Mouse (Mus musculus): ENCODE results near the gene Fam228a. TPM values are rescaled to one million over a fixed set of nuclear protein-coding genes. Genes with fewer than 3 reads are reported as not detected.
A peak's percentile ranks its signal among the peaks of the same experiment; 100 is the strongest.
"Not testable (repeated sequence)": the region's sequence is repeated elsewhere in the genome, so short reads cannot be mapped to it uniquely, and the experiment has no call there.

The Fam228a gene
- total RNA-seq (2021) = under 1 TPM; 0.14 to 0.27 TPM
- long read RNA-seq, experiment 1 = 0 reads
- long read RNA-seq, experiment 2 = 0 reads

DNA sequence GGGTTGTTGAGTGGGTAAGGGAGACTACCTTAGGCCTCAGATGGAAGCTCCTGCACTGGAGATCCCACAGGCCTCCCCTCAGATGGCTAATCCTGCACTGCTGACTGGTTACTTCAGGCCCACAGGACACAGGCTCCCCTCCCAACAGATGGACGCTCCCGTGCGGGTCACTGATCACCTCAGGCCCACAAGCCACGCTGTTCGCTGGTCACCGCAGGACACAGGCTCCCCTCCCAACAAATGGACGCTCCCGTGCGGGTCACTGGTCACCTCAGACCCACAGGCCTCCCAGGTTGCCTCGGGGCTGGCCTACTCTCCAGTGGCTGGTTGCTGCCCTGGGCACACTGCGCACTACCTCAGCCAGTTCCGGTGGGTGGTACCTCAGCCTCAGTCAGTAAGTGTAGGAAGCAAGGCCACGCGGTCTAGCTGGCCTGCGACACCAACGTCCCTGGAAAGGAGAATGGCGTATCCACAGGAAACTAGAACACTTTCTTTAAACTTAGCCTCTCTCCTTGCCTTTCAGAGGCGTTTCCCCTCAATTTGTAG, at the start of gene Fam228a:
TSS of gene Fam228a (minus strand) at position 400 of the 546 bp plus-strand sequence.
- DNase-seq = no peak

- DNase-seq = no peak
Observed at GRCm38 (mm10) chr12:4784466-4784865, 46.2 kb upstream of the Fam228a start.

DNA sequence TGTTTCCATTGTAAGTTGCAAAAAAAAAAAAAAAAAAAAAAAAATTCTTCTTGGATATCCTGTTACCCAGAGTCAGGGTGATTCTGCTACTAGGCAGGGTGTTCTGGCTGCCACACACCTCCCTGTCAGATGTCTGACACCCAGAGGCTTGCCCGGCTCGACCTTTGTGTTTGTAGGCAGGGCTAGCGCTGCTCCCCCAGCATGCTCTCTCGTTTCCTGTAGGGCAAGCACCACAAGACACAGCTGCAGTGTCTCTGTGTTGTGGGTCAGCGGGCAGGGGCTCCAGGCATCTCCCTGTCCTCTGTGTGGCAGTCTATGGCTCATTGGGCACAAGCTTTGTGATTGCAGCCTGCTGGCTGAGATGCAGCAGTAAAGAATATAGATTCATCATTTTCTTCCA, 45.4 kb upstream of the Fam228a start:
- DNase-seq = no peak

- DNase-seq = not testable (repeated sequence)
Observed at GRCm38 (mm10) chr12:4781725-4782404, 43.6 kb upstream of the Fam228a start.

DNA sequence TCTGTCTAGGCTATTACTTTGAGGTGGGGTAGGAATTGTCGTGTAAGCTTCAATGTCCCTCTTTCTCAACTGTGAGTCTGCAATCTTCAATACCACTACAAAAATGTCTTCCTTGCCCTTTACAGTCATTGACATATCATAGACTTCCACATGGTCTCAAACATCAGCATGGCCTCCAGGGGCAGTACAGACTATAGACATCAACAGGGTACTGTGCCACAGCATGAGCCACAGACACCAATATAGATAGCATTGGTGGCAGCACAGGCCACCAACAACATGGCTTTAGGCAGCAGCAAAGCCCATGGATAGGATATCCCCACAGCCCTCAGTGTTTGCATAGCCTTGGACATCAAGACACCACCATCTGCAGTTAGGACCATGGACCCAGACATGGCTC, 43.0 kb upstream of the Fam228a start:
- no peak for DNase-seq

DNA sequence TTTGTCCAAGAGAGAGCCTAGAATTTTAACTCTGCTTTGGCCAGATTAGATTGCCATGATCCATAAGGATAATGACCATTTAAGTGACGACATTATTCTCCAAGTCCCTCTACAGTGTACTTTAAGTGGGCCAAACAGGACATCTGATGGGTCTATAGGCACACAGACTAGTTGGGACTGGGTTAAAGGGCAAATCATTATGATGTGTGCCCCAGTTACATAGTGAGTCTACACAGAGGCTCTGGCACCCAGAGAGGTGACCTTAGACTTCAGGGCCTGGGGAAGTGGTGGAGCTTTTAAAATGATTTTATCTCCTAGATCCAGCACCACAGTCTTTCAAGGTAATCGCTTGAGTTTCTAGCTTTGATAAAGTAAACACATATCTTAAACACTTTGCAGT, 42.0 kb upstream of the Fam228a start:
- DNase-seq = no peak

DNA sequence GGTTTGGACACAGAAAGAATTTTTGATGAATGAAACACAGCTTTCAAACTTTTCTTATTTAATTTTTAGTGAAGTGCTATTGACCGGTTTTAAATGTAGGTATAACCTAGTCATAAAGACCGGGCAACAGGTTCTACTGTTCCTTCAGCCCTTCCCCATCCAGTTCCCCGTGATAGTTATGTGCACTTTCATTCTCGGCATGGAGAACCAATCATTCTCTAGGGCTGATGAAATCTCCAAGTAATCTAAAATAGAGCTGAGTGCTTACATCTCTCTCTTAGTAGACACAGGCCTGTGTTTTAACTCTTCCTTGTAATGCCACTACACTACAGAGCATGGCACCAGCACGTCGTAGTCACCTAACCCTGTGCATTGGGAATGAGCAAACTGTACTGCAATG, 39.5 kb upstream of the Fam228a start:
- no peak for DNase-seq

GRCm38 (mm10) chr12:4775588-4775949, 37.3 kb upstream of the Fam228a start:
- DNase-seq = no peak

GRCm38 (mm10) chr12:4774895-4775587, 36.8 kb upstream of the Fam228a start:
- DNase-seq = no peak

- DNase-seq = no peak
Observed at GRCm38 (mm10) chr12:4769333-4769723, 31.1 kb upstream of the Fam228a start.

- peak; percentile 96 for DNase-seq
Observed at GRCm38 (mm10) chr12:4768492-4769332, 30.5 kb upstream of the Fam228a start, which contains the start of the genes Pfn4 and Fam228b. Pfn4 (plus strand) TSS chr12:4769022. Fam228b (minus strand) TSS chr12:4769267.

GRCm38 (mm10) chr12:4757060-4757459, 18.8 kb upstream of the Fam228a start:
- no peak for DNase-seq

DNA sequence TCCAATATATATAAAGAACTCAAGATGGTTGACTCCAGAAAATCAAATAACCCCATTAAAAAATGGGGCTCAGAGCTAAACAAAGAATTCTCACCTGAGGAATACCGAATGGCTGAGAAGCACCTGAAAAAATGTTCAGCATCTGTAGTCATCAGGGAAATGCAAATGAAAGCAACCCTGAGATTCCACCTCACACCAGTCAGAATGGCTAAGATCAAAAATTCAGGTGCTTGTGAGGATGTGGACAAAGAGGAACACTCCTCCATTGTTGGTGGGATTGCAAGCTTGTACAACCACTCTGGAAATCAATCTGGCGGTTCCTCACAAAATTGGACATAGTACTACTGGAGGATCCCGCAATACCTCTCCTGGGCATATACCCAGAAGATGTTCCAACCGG, 16.2 kb upstream of the Fam228a start:
- DNase-seq = not testable (repeated sequence)

GRCm38 (mm10) chr12:4744486-4744885, 6.3 kb upstream of the Fam228a start:
- DNase-seq = peak; percentile 31

GRCm38 (mm10) chr12:4742183-4742582, 4.0 kb upstream of the Fam228a start:
- no peak for DNase-seq

DNA sequence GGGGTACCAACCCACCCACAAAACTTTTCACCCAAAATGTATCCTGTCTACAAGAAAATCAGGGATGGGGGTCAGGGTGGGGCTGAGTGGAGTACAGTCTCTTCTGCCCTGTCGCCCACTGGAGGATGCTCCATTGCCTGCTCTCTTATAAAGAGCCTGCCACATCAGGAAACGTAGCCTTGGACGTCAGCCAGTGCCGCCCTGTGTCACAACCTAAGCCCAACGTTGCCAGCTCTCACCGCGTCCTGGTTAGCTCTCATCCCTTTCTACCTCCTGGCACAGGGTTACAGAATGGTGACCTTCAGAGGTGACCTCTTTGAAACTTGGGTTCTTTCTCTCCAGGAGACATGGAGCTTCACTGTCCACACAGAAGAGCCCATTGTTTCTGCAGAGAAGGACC, 2.6 kb upstream of the Fam228a start:
- DNase-seq = no peak

GRCm38 (mm10) chr12:4732332-4732731, 5.9 kb downstream of the Fam228a start:
- no peak for DNase-seq

DNA sequence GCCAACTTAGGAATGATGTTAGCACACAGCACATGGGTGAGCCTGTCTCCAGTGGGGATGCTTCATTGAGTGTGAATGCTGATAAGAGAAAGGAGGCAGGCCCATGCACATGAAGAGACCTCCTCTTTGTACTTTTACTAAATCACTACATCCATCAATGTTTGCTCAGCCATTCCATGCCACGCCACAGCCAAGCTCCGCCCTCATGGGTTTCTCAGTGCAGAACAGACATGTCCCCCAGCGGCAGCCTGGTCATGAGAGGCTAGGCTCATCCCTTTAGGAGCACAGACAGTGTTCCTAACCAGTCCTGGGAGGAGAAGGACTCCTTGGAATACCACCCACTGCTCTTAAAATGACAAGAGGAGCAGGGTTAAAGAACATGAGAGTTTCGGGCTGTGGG, 6.6 kb downstream of the Fam228a start:
- DNase-seq = no peak

- no peak for DNase-seq
Observed at GRCm38 (mm10) chr12:4729165-4729564, 9.1 kb downstream of the Fam228a start.

DNA sequence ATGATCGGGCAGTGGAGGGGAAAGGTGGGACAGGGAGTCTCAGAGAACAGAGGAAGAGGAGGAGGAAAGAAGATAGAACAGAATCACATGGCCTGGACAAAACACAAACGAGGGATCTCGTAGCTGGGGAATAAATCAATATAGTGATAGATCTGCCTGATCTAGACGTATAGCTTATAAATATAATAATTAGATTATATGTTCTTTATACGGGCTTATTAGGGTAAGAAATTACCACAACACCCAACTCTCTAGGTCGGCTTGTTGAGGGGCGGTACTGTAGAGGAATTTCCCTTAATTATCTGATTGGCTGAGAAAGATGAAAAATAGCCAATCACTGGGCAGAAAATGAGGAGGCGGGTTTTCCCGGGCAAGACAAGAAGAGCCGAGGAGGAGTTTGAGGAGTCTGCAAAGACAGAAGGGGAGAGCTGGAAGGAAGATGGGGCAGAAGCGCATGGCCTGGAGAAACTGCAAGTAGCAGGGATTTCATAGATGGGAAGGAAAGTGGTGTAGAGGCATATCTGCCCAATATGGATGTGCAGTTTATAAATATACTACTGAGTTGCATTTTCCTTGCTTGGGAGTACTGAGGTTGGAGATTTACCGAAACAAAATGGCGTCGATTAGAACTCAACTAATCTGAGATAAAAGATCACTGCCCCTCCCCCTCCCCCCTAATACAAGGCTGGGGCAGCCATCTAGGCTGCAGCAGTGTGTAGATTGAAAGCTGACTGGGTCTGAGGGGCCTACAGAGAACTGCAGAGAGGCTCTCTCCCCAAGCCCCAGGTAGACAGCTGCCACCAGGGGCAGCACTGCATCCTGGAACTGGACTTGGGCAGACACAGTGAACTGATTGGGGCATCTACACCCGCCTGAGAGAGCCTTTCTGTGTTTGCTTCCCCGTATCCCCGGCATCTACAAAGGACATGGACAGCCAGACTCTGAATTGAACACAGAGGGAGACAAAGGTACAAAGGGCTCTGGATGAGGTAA, 18.2 kb downstream of the Fam228a start:
- no peak for DNase-seq

DNA sequence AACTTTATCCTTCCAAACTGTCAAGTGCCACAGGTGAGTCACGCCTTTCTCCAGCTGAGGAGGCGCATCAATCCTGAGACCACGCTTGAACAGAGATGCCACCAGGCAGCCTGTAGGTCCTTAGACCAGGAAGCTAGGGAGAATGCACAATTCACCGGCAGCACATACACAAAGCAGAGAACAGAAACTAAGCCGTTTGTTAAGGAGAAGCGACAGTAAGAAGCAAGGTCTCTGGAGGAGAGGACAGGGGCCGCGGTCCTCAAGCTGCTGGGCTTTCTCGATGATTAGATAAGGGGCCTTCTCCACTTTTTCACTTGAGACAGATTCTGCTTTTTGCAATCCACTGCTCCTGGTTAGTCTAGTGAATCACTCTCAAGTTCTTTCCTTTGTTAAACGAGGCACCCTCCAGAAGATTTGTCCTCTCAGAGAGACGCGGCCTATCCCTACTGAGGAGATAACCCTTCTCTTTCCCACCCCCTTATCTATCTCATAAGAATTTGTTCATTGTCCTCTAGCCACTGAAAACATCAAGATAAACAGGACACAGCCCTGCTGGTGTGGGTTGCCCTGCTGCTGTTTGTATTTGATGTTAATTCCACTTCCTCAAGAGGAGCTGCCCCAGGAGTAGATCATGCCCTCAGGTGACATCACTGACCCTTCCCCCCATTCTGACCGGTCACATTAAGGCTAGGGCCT, 19.0 kb downstream of the Fam228a start:
- no peak for DNase-seq
